Mouse (Mus musculus): ENCODE measurements around the gene Pmvk.

GRCm38 (mm10) chr3:89425141-89425525 lies 29.2 kb upstream of the Pmvk start:
- TF ChIP-seq POLR2A (IDR thresholded peaks at IDR 0.05; ENCODE audit: borderline replicate concordance, extremely low read depth, low read depth, low read length): no peak
- no peak for TF ChIP-seq CTCF (IDR thresholded peaks at IDR 0.05; ENCODE audit: insufficient read depth, low read length)

All from lung, adult 2 months (tissue).